Mouse (Mus musculus) gastrocnemius, postnatal 10 days (tissue): ENCODE data around the gene Adgrv1. TPM values are rescaled to one million over a fixed set of nuclear protein-coding genes. Genes with fewer than 3 reads are reported as not detected.
A peak's percentile ranks its signal among the peaks of the same experiment; 100 is the strongest.

Experiments used
- DNase-seq: peaks from one replicate; pipeline ENCODE4 v3.0.0; 2021; ENCODE audit warnings: mixed read lengths
- total RNA-seq, 2 experiments: library from RNA; stranded (reverse); gene quantifications; 2 replicates each; pipeline ENCODE4 v1.2.3; 2021

Gene Adgrv1
- total RNA-seq, 2 experiments from 2014 or later: 0.20 to 0.26 TPM

GRCm38 (mm10) chr13:81610349-81610748, 22.6 kb downstream of the Adgrv1 start:
- no peak for DNase-seq

GRCm38 (mm10) chr13:81606991-81607390, 26.0 kb downstream of the Adgrv1 start:
- DNase-seq: no peak

GRCm38 (mm10) chr13:81596910-81597607, 35.9 kb downstream of the Adgrv1 start:
- no peak for DNase-seq

GRCm38 (mm10) chr13:81578692-81579091, 54.3 kb downstream of the Adgrv1 start:
- no peak for DNase-seq

GRCm38 (mm10) chr13:81570241-81570821, 62.6 kb downstream of the Adgrv1 start:
- peak; percentile 10 for DNase-seq

- no peak for DNase-seq
These were observed 82.9 kb downstream of the Adgrv1 start for GRCm38 (mm10) chr13:81550024-81550423.

- no peak for DNase-seq
These were observed 98.0 kb downstream of the Adgrv1 start for GRCm38 (mm10) chr13:81534916-81535315.

- DNase-seq: no peak
These were observed 106.3 kb downstream of the Adgrv1 start for GRCm38 (mm10) chr13:81526687-81527086.

GRCm38 (mm10) chr13:81510142-81510541, 122.8 kb downstream of the Adgrv1 start:
- DNase-seq: no peak

GRCm38 (mm10) chr13:81497035-81497434, 135.9 kb downstream of the Adgrv1 start:
- no peak for DNase-seq

- no peak for DNase-seq
These were observed 141.0 kb downstream of the Adgrv1 start for GRCm38 (mm10) chr13:81491971-81492370.

GRCm38 (mm10) chr13:81486980-81487379, 146.0 kb downstream of the Adgrv1 start:
- no peak for DNase-seq

GRCm38 (mm10) chr13:81473750-81474149, 159.2 kb downstream of the Adgrv1 start:
- no peak for DNase-seq

GRCm38 (mm10) chr13:81466661-81467060, 166.3 kb downstream of the Adgrv1 start:
- no peak for DNase-seq

- no peak for DNase-seq
These were observed 167.2 kb downstream of the Adgrv1 start for GRCm38 (mm10) chr13:81465794-81466193.

GRCm38 (mm10) chr13:81449630-81450029, 183.3 kb downstream of the Adgrv1 start:
- DNase-seq: no peak

GRCm38 (mm10) chr13:81449198-81449597, 183.8 kb downstream of the Adgrv1 start:
- no peak for DNase-seq

- no peak for DNase-seq
These were observed 191.5 kb downstream of the Adgrv1 start for GRCm38 (mm10) chr13:81441412-81441811.

GRCm38 (mm10) chr13:81439390-81440025, 193.4 kb downstream of the Adgrv1 start:
- peak; percentile 83 for DNase-seq

GRCm38 (mm10) chr13:81437088-81437487, 195.9 kb downstream of the Adgrv1 start:
- DNase-seq: no peak

GRCm38 (mm10) chr13:81426896-81427755, 205.8 kb downstream of the Adgrv1 start:
- DNase-seq: peak; percentile 48

- no peak for DNase-seq
These were observed 207.8 kb downstream of the Adgrv1 start for GRCm38 (mm10) chr13:81425111-81425510.

GRCm38 (mm10) chr13:81424002-81424401, 209.0 kb downstream of the Adgrv1 start:
- no peak for DNase-seq
